Mouse (Mus musculus) gonadal fat pad, adult 2 months (tissue): ENCODE data around the gene Igsf9. TPM values are rescaled to one million over a fixed set of nuclear protein-coding genes. Genes with fewer than 3 reads are reported as not detected.

Experiments
- DNase-seq: peaks from one replicate; pipeline ENCODE4 v3.0.0-alpha.2; 2012; ENCODE audit warnings: low read depth
- polyA plus RNA-seq: library from polyadenylated mRNA; depleted of rRNA; stranded (reverse); fragments of >200 nt; gene quantifications from 2 replicates; pipeline ENCODE4 v1.2.3, GENCODE M21; 2012; rRNA removed

Gene Igsf9
- polyA plus RNA-seq, 1 experiment: 17.5 TPM

- no peak for DNase-seq
Measured at GRCm38 (mm10) chr1:172518013-172518412, 36.4 kb downstream of the Igsf9 start.

- no peak for DNase-seq
Measured at GRCm38 (mm10) chr1:172519644-172520043, 38.1 kb downstream of the Igsf9 start.

- DNase-seq: no peak
Measured at GRCm38 (mm10) chr1:172520576-172521440, 39.2 kb downstream of the Igsf9 start, which contains the start of gene Cfap45. Gene Cfap45 (plus strand): TSS chr1:172520801.

- no peak for DNase-seq
Measured at GRCm38 (mm10) chr1:172522524-172522923, 40.9 kb downstream of the Igsf9 start.

- no peak for DNase-seq
Measured at GRCm38 (mm10) chr1:172523699-172524101, 42.1 kb downstream of the Igsf9 start.

- DNase-seq: no peak
Measured at GRCm38 (mm10) chr1:172525027-172525764, 43.6 kb downstream of the Igsf9 start.

- DNase-seq: no peak
Measured at GRCm38 (mm10) chr1:172525971-172526370, 44.4 kb downstream of the Igsf9 start.

GRCm38 (mm10) chr1:172526380-172527081, 44.9 kb downstream of the Igsf9 start:
- DNase-seq: no peak

- DNase-seq: no peak
Measured at GRCm38 (mm10) chr1:172527431-172527830, 45.8 kb downstream of the Igsf9 start.

- DNase-seq: peak; percentile 28
Measured at GRCm38 (mm10) chr1:172528701-172529100, 47.1 kb downstream of the Igsf9 start.

GRCm38 (mm10) chr1:172530544-172531220, 49.1 kb downstream of the Igsf9 start:
- DNase-seq: no peak

- DNase-seq: no peak
Measured at GRCm38 (mm10) chr1:172532551-172532950, 51.0 kb downstream of the Igsf9 start.

GRCm38 (mm10) chr1:172535116-172535515, 53.5 kb downstream of the Igsf9 start:
- no peak for DNase-seq

GRCm38 (mm10) chr1:172539827-172540226, 58.2 kb downstream of the Igsf9 start:
- DNase-seq: no peak

- DNase-seq: no peak
Measured at GRCm38 (mm10) chr1:172540283-172540820, 58.8 kb downstream of the Igsf9 start.

- no peak for DNase-seq
Measured at GRCm38 (mm10) chr1:172546062-172546461, 64.5 kb downstream of the Igsf9 start.

Other genes with a start within 250 kb of the Igsf9 start
- 2.7 and 4.3 TPM in 2 replicates for gene Atp1a4, start 223.4 kb upstream of the Igsf9 start, polyA plus RNA-seq
- gene Igsf8, start 220.1 kb upstream of the Igsf9 start, polyA plus RNA-seq: 88.9 and 98.2 TPM in 2 replicates
- 167 and 195 TPM in 2 replicates for gene Atp1a2, start 183.7 kb upstream of the Igsf9 start, polyA plus RNA-seq
- 0.24 and 0.42 TPM in 2 replicates for gene Kcnj9, start 152.5 kb upstream of the Igsf9 start, polyA plus RNA-seq
- gene Kcnj10, start 140.6 kb upstream of the Igsf9 start, polyA plus RNA-seq: 0.18 and 0.19 TPM in 2 replicates
- 6.6 and 8.0 TPM in 2 replicates for gene Pigm, start 105.2 kb upstream of the Igsf9 start, polyA plus RNA-seq
- gene Slamf9, start 6.4 kb upstream of the Igsf9 start, polyA plus RNA-seq: 14.2 and 18.2 TPM in 2 replicates
- gene Tagln2, start 18.3 kb downstream of the Igsf9 start, polyA plus RNA-seq: 240 and 287 TPM in 2 replicates
- gene Cfap45, start 39.0 kb downstream of the Igsf9 start, polyA plus RNA-seq: 2.6 and 5.3 TPM in 2 replicates
- 0.79 and 0.92 TPM in 2 replicates for gene Vsig8, start 74.2 kb downstream of the Igsf9 start, polyA plus RNA-seq
- 2.4 and 3.1 TPM in 2 replicates for gene Slamf8, start 108.8 kb downstream of the Igsf9 start, polyA plus RNA-seq
- 0.05 TPM in 1 of 2 replicates, not detected in the other for gene Fcrl6, start 120.8 kb downstream of the Igsf9 start, polyA plus RNA-seq
- gene Dusp23, start 151.2 kb downstream of the Igsf9 start, polyA plus RNA-seq: 30.2 and 62.5 TPM in 2 replicates
- 0.28 and 0.81 TPM in 2 replicates for gene Crp, start 216.3 kb downstream of the Igsf9 start, polyA plus RNA-seq